Mouse (Mus musculus) T-helper 1 cell (primary cell): ENCODE measurements at regions not wholly inside any gene's neighbourhood (a gene's known extent, or its start where the extent isn't known, plus 50 kb on each side); places are given as distances from the start of the nearest gene placed in this dataset.

Experiments
- in situ Hi-C: fragments of 300-600 bp; cut with MboI, MseI; formaldehyde crosslinking; loops from one replicate; pipeline ENCODE4 v1.15.1; 2025; ENCODE audit warnings: high pct_unique_total_duplicates

- in situ Hi-C loops: no loop called here
Measured at GRCm38 (mm10) chr5:80484676-80485075, 535.3 kb upstream of the Adgrl3 start.

- in situ Hi-C loops: no loop called here
Measured at GRCm38 (mm10) chr5:80488332-80488731, 531.6 kb upstream of the Adgrl3 start.

DNA sequence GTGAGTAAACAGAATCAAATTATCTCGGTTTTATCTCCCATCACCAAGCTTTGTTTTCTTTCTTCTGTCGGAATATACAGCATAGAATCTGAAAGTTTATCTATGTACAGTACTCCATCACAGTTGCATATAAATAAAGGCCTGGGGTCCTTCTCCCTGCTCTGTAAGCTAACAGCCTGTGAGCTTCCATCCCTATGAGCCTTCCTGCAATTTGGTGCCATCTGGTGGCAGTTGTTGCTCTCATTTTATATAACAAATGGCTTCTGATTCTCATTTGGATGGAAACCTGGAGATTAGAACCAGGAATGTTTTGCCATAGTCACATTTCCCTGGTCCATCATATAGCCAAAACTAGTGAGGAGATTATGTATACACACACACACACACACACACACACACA, 511.3 kb upstream of the Adgrl3 start:
- in situ Hi-C loops: loop anchor here (10.0 to 25.0 kb wide), 2 partner anchors 644 to 796 kb away; no protein-coding TSS in a partner anchor

DNA sequence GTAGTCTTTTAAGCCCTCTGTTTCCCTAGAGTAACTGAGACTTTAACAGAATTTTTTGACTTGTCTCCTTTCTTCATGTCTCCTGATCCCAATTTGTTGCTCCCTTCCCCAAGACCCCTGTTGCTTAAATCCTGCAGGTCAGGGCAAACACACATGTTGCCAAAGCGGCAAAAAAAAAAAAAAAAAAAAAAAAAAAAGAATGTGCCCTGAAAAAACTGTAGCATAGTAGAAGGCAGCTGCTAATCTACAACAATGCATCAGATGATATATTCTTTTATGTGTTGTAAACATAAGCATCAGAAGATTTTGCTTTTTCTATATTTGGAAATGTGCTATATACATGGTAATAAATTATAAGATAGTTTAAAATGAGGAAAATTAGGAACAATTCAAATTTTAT, 479.9 kb upstream of the Adgrl3 start:
- in situ Hi-C loops: no loop called here

DNA sequence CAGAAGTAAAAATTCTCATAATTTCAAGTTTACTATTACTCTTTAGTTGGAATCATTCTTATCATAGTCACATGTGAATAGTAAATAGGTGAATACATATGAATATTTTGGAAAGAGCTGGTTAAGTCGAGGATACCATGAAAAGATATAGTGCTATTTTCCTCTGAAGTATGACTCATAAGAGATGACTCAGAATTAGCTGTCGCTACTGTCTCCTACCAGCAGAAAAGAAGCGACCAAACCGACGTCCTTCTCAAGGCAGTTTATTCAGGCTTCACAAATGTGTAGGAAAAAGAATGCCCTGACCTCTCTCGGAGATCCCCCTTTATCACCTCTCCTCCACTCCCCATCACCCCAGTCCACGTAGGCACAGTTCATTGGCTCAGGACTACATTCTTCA, 468.3 kb upstream of the Adgrl3 start:
- in situ Hi-C loops: no loop called here

DNA sequence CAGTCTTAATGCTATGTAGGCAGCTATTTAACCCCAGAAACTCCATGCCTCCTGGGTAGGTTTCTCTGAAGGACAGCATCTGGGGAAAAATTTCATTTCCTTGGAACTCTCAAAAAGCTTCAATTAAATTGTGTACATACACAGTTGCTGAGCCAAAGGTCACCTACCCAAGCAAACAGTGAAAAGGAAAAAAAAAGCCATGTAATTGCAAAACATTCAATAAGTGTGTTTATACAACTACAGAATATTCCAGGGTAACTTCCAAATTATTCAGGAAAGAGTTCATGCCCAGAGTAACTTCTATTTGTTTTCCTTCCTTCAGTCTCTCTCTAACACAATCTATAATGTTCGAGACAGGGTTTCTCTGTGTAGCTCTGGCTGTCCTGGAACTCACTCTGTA, 441.2 kb upstream of the Adgrl3 start:
- in situ Hi-C loops: loop anchor here (10.0 kb wide), 1 partner anchor 1256 kb away; no protein-coding TSS in a partner anchor

- in situ Hi-C loops: no loop called here
Measured at GRCm38 (mm10) chr5:80611571-80611970, 408.4 kb upstream of the Adgrl3 start.

GRCm38 (mm10) chr5:80627225-80627624, 392.7 kb upstream of the Adgrl3 start:
- in situ Hi-C loops: no loop called here

DNA sequence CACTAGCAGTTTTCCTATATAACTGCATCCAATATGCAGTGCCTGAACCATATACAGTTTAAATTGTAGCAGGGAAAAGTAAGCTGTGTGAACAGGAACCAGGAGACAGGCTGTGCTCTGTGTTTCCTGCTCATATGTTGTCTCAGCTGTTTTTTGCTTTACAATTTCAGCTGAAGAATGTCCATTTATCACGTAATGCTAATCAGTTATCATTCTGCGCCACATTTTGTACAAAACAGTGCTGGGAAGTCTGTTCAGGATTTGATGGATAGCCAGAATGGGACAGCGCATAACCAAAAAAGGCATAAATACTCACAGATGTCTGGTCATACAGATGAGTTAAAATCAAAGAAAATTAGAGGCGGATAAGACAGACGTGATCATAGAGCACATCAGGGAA, 360.9 kb upstream of the Adgrl3 start:
- in situ Hi-C loops: no loop called here

- in situ Hi-C loops: no loop called here
Measured at GRCm38 (mm10) chr5:80659530-80659929, 360.4 kb upstream of the Adgrl3 start.

DNA sequence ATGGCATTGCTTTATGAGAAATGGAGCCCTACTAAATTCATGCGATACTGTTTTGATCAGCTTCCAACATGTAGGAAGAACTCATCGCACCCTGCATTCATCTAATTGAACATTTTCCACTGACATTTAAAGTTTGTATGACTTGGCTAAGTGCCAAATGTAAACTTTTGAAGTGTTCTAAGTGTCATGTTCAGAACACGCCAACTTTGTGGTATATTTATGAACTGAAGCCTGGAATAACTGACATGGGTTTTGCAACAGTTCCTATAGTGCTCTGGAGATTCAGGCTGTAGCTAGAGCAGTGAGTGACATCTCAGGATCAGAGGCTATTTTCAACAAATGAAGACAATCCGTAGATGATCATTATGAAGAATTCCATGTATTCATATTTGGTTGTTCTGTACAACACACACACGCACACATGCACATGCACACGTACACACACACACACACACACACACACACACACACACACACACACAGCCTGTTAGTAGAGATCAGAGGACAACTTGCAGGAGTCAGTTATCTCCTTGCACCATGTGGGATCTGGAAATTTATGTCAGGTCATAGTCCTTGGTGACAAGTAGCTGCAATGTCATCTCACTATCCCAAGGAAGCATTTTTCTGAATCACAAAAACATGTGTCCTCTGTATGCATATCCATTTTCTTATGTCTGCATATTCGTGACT, 349.5 kb upstream of the Adgrl3 start:
- in situ Hi-C loops: no loop called here

DNA sequence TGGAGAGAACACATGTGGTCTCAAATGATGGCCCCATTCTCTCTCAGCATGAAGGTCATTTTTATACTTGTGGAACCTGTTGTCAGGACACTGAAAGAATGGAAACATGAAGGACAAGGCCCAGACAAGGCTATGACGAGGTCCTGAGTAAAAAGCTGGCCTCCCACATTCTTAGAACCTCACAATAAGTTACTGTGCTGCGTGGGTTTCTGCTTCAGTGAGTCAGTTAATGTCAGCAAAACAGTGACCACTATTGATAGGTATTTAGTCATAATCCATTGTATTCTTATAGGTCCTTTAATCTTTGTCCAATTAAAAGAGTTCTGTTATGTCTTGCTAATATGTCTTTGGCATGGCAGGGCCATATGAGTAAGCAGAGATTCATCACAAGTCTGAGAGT, 336.5 kb upstream of the Adgrl3 start:
- in situ Hi-C loops: no loop called here

DNA sequence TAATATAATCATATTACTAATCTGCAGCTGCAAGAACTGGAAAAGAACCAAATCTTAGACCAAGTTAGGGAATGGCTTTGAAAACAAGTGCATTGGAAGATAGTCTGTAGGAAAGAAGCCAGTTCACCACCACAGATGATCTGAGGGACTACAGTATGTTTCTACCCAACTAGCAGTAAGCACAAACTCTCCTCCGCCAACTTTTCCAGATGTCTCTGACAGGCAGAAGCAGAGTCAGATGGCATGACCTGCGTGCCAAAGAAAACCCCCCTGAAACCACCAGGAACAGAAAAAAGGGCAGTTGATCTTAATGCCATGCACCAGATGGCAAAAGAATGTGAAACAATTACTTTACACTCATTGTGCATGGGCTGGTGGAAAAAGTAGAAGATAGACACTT, 319.1 kb upstream of the Adgrl3 start:
- in situ Hi-C loops: no loop called here

GRCm38 (mm10) chr5:80704732-80705131, 315.2 kb upstream of the Adgrl3 start:
- in situ Hi-C loops: no loop called here

- in situ Hi-C loops: no loop called here
Measured at GRCm38 (mm10) chr5:80706645-80707056, 313.3 kb upstream of the Adgrl3 start.
